Mouse (Mus musculus) erythroid progenitor cell, adult 5-6 weeks (primary cell): ENCODE data around the gene Kif21a. TPM values are rescaled to one million over a fixed set of nuclear protein-coding genes. Genes with fewer than 3 reads are reported as not detected.

Experiments
- ATAC-seq: replicated peaks from 2 replicates; pipeline ENCODE4 v1.8.0; 2016; ENCODE audit warnings: moderate number of reproducible peaks, mild to moderate bottlenecking, moderate TSS enrichment, inconsistent platforms; ENCODE audit not compliant: poor library complexity, low FRiP score, severe bottlenecking
- total RNA-seq, 2 experiments: library from RNA; stranded (forward) in 1 of 2; stranded (reverse) in 1 of 2; fragments of 150-400 nt in 1 of 2; fragments of 186-747, 209-891 nt in 1 of 2; gene quantifications; 2 replicates each; pipeline versions ENCODE4 v1.2.3 to v1.2.4; 2015 to 2017; ENCODE audit warnings: low replicate concordance in 2 of 2

Kif21a gene
- total RNA-seq (2015; ENCODE audit: low replicate concordance): not detected in 2 replicates
- not detected in 2 replicates for total RNA-seq (2017; ENCODE audit: low replicate concordance)

GRCm38 (mm10) chr15:91049496-91050441 is at the start of gene Kif21a:
Kif21a (minus strand) TSS chr15:91049948.
- no peak for ATAC-seq

- no peak for ATAC-seq
These were observed 46.9 kb upstream of the Kif21a start for GRCm38 (mm10) chr15:91096606-91097005.

GRCm38 (mm10) chr15:91089427-91089826 is 39.7 kb upstream of the Kif21a start:
- no peak for ATAC-seq

- no peak for ATAC-seq
These were observed 38.3 kb upstream of the Kif21a start for GRCm38 (mm10) chr15:91088071-91088470.

GRCm38 (mm10) chr15:91077457-91078410 is 28.0 kb upstream of the Kif21a start:
- no peak for ATAC-seq

GRCm38 (mm10) chr15:91072440-91072839 is 22.7 kb upstream of the Kif21a start:
- no peak for ATAC-seq

- ATAC-seq: no peak
These were observed 14.6 kb upstream of the Kif21a start for GRCm38 (mm10) chr15:91064310-91064826.

GRCm38 (mm10) chr15:91063845-91064244 is 14.1 kb upstream of the Kif21a start:
- ATAC-seq: no peak

GRCm38 (mm10) chr15:91056866-91057342 is 7.2 kb upstream of the Kif21a start:
- ATAC-seq: no peak

GRCm38 (mm10) chr15:91056176-91056865 is 6.6 kb upstream of the Kif21a start:
- ATAC-seq: no peak

- ATAC-seq: no peak
These were observed 725 bp downstream of the Kif21a start for GRCm38 (mm10) chr15:91048951-91049495.

- no peak for ATAC-seq
These were observed 2.1 kb downstream of the Kif21a start for GRCm38 (mm10) chr15:91047627-91048026.

GRCm38 (mm10) chr15:91046506-91046905 is 3.2 kb downstream of the Kif21a start:
- no peak for ATAC-seq

GRCm38 (mm10) chr15:91043263-91043662 is 6.5 kb downstream of the Kif21a start:
- no peak for ATAC-seq

- ATAC-seq: no peak
These were observed 10.9 kb downstream of the Kif21a start for GRCm38 (mm10) chr15:91038860-91039259.

- ATAC-seq: no peak
These were observed 15.7 kb downstream of the Kif21a start for GRCm38 (mm10) chr15:91034090-91034489.

- no peak for ATAC-seq
These were observed 16.2 kb downstream of the Kif21a start for GRCm38 (mm10) chr15:91033529-91033928.

GRCm38 (mm10) chr15:91028962-91029361 is 20.8 kb downstream of the Kif21a start:
- no peak for ATAC-seq

- no peak for ATAC-seq
These were observed 21.3 kb downstream of the Kif21a start for GRCm38 (mm10) chr15:91028494-91028893.
